Mouse (Mus musculus): ENCODE measurements around the gene Vmn2r17. TPM values are rescaled to one million over a fixed set of nuclear protein-coding genes. Genes with fewer than 3 reads are reported as not detected.

Gene Vmn2r17
- not detected in 2 replicates for polyA plus RNA-seq (2012; rRNA removed)

DNA sequence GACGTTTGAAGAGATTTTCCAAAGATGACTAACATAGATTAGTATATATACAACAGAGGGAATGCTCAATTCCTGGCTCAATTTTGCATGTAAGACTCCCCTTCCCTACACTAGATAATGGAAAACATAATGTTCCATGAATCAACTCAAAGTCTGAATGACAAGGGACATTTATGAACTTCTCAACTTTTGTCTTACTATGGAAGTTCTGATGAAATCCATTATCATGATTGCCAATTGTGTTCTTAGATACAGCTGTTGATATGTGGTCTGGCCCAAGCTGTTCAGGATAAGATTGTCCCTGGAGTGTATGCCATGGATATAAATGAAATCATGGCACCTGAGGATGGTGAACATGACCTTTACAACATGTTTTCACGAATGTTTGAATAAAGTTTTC lies at the start of gene Vmn2r17:
Vmn2r17 (plus strand) TSS at position 301 of the 400 bp plus-strand sequence.

Other genes starting within 250 kb of the Vmn2r17 start
- not detected in 2 replicates for gene Vmn2r13, start 227.5 kb upstream of the Vmn2r17 start, polyA plus RNA-seq (2012; rRNA removed)
- not detected in 2 replicates for gene Vmn2r14, start 195.0 kb upstream of the Vmn2r17 start, polyA plus RNA-seq (2012; rRNA removed)
- gene Vmn2r15, start 122.0 kb upstream of the Vmn2r17 start, polyA plus RNA-seq (2012; rRNA removed) = not detected in 2 replicates
- gene Vmn2r16, start 89.5 kb upstream of the Vmn2r17 start, polyA plus RNA-seq (2012; rRNA removed) = not detected in 2 replicates
- 10.8 and 15.7 TPM in 2 replicates for gene Crlf2, start 139.3 kb downstream of the Vmn2r17 start, polyA plus RNA-seq (2012; rRNA removed)

Data from stomach, adult 2 months (tissue).